Mouse (Mus musculus): ENCODE measurements at regions not wholly inside any gene's neighbourhood (a gene's known extent, or its start where the extent isn't known, plus 50 kb on each side); places are given as distances from the start of the nearest gene placed in this dataset.

DNA sequence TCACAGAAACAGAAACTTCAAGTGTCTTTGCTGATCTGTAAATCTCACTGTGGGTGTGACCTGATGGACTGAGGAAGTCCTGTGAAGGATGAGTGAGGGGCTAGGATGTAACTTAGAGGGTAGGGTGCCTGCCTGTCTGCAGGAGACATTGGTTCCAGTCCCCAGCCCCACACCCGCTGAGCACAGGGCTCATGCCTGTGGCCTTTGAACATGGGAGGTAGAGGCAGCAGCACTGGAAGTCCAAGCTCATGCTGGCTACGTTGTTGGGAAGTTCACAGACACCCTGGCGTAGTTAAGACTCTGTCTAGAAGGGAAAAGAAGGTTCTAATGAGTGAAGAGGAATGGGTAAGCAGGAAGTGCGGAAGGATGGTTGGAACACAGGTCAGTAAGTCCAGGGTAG, 59.7 kb upstream of the Tgm3 start:
- no peak for DNase-seq

- peak in 1 of 2 experiments; percentile 9 for DNase-seq
These were observed 56.9 kb upstream of the Tgm3 start for GRCm38 (mm10) chr2:129955260-129955691.

DNA sequence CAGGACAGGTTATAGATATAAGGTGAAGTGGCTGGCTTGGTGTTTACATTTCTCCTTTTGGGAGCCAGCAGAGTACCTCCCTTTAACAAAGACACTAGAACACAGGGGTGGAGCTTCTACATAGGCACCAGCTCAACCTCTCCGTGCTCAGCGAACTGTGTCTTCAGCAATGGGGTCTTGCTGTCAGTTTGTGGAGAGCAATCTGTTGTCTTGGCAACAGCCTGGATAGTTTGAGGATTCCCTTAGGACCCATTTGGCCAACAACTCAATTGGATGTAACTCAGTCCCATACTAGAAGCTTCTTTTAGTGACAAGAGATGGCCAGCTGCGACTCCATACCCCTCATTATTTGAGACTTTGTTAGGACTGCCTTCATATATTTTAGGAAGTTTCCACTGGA, 54.0 kb upstream of the Tgm3 start:
- DNase-seq = no peak

DNA sequence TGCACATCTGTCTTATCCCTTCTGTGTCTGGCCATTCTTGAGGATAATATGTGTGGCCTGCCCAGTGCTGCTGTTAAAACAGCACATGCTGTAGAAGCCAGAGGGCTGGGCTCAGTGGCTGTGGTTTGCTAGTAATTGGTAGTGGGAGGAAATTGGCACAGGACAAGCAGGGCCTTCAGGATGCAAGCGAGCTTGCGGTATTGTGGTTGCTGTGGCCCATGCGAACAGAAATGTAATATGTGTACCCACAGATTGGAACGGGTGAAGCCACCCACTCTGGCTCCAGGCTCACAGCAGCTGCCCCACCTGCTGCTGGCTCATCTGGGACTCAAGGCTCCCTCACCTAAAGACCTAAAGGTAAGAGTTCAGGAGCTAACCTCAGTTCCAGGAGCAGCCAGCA, 51.8 kb upstream of the Tgm3 start:
- no peak for DNase-seq

DNA sequence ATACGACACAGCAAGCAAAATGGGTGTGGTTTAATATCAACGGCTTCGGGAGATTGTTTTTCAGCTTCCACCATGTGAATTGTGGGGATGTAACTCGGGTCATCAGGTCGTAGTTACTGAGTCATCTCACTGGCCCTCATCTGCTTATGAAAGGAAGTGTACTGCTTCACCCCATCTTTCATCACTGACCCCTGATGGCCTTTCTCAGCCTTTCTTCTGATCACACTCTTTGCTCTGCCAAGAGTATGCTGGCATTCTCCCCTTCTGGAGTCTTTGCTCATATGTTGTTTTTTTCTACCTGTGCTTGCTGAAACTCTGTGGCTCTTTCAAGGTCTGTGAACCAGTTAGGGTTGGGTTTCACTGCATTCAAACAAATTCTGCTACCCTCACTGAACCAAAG, 50.6 kb upstream of the Tgm3 start:
- DNase-seq = no peak
